Mouse (Mus musculus) left cerebral cortex, adult 6 months (tissue): Measurements from ENCODE around the gene Mia. TPM values are rescaled to one million over a fixed set of nuclear protein-coding genes. Genes with fewer than 3 reads are reported as not detected.

Source experiments
- long read RNA-seq, 2 experiments: library from polyadenylated mRNA; unstranded; transcript quantifications; one replicate each; pipeline ENCODE4 v2.0.0; 2019 to 2020
- polyA plus RNA-seq: library from polyadenylated mRNA; unstranded; fragments of <200 nt; fragmentation: Nextera tagmentation; gene quantifications from 2 replicates; pipeline ENCODE4 v1.2.3, GENCODE M21; 2021

Gene Mia
- polyA plus RNA-seq, result 11.9 and 12.4 TPM in 2 replicates
- long read RNA-seq, experiment 1, partial matches to known transcripts, result 0 of 2 reads
- long read RNA-seq, experiment 1, other reads (novel, unspliced or antisense), result 0 of 2 reads
- long read RNA-seq, experiment 2, partial matches to known transcripts, result 0 of 2 reads
- long read RNA-seq, experiment 2, other reads (novel, unspliced or antisense), result 0 of 2 reads

DNA sequence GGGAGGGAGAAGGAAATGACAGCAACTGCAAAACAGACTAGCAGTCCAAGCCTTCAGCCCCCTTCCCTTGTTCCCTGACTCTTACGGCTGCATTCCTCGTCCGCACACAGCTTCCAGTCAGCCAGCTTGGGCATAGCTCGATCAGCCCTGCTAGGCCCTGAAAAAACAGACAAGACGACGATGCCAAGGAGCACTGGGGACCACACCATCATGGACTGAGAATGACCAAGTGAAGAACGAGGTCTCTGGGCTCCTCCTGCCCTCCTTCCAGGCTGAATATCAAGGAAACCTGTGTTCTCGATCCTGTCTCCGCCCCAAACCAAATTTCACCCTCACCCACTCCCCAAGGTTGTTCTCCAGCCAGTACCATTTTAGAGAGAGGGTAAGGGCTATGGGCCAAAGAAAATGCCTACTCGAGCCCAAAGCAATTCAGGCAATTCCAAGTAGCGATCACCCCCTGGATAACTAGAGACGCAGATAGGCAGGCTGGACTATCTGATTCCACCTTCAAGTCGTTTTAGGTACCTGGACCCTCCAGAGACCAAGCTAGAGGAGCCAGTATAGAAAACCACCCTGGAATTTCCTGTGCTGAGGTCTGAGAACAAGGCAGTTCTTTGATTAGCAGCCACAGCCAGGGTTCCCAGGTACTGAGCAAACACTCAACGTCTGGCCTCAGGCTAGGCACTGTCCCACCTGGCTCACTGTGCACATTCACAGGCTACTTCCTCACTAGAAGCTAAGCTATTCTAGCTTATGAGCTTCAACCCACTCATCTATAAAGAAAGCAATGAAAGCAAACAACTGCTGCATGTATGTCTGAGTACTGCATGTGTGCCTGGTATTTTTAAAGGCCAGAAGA is at the start of gene Mia, which contains the start of gene Gm21983:
TSS of gene Mia (minus strand) at position 321 of the 859 bp plus-strand sequence.
TSS of gene Gm21983 (minus strand) at position 250 of the 859 bp plus-strand sequence.

DNA sequence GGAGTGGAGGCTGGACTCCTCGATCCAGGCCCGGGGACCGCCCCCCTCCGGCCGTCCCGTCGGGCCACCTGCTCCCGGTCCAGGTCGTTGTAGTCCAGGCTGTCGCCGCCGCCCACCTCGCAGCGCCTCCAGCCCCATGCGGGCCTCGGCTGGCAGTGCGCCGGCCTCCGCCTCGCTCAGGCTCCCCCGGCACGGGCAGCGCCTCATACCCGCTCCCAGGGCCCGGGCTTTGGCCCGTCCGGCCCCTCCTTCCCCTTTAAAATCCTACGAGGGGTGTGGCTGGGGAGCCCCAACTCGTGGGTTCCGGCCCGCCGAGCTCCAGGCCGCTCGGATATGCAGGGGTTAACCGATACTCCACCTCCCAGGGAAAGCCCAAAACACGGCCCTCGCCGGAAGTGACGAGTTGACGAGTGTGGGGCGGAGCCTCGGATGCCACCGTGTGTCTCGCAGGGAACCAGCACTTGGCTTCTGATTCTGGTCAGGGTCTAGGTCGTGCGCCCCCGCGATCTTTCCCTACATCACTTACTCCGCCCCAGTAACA is 47.4 kb upstream of the Mia start, which contains the start of gene Itpkc:
TSS of gene Itpkc (minus strand) at position 381 of the 541 bp plus-strand sequence.

DNA sequence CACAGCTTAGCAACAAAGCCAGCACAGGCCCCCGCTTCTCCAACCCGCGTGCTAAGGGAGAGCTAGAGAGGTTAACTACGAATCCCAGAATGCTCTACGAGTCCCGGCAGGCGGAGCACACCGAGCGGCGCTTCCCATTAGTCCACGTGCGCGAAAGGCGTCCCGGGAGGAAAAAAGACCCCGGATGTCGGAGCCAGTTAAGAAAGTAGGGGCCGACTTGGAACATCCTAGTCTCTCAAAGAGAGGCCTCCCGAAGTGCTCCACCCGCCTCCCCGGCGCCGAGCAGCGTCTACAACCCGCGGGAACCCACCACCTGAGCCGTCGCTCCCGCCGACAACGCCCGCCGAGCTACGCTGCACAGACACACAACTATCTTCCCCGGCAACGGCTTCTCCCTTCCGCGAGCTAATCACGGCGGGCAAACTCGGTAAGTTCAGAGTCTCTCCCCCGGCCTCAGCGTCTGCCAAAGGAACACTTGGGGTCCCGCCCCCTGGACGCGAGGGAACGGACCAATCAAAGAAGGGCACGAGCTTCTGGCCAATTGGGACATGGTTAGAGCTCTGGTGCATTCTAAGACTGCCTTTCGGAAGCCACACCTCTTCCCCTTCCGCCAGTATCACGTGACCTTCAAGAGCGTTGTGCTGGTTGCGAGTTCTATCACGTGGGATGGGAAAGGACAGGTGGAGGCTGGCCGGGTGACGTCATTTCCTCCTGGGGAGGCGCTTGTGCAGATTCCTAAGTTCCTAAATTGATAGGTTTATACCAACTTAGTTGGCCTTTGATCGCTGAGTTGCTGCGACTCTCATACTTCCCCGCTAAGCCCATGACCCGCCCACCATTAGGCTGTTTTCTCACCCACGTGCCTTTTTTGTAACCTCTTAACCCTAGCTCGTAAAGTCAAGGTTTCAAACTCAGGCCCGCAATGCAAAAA is 15.0 kb upstream of the Mia start, which contains the start of the genes BC024978 and Snrpa:
TSS of gene BC024978 (plus strand) at position 101 of the 931 bp plus-strand sequence.
TSS of gene Snrpa (minus strand) at position 591 of the 931 bp plus-strand sequence.

DNA sequence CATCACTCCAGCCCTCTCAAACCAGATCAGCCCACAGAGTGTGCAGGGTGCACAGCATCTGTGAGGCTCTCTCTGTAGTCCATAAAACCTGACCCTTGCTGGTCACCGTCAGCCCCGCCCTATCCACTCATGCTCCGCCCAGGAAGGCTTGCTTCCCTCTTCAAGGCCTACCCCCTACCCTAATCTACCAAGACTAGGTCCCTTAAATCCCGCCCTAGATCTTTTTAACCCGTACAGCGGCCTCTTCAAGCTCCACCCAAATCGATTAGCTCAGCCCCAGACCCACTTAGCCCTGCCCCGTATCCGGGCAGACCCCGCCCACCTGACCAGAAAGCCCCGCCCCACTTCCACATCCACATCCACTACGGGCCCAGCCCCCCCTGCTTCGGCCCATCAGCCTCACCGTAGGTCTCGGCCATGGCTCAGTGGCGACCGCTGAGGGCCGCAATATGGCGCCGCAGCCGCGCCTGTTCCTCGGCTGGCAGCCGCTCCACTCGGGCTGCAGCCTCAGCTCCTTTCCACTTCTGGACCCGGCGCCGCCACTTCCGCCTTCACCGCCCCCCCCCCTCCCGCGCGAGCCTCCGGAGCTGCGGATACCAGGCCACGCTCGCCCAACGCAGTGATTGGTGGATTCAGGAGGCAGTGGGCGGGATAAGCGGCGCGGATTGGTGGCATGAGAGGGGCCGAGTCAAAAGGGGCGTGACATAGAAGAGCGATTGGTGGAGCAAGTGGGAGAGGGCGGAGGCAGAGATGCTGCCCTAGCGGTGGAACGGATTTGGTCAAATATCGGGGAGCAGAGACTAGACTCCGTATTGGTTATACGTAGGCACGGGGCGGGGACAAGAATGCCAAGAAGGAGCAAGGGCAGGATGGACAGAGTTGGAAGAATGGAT is 2.4 kb downstream of the Mia start, which contains the start of gene Rab4b:
TSS of gene Rab4b (minus strand) at position 573 of the 893 bp plus-strand sequence.

DNA sequence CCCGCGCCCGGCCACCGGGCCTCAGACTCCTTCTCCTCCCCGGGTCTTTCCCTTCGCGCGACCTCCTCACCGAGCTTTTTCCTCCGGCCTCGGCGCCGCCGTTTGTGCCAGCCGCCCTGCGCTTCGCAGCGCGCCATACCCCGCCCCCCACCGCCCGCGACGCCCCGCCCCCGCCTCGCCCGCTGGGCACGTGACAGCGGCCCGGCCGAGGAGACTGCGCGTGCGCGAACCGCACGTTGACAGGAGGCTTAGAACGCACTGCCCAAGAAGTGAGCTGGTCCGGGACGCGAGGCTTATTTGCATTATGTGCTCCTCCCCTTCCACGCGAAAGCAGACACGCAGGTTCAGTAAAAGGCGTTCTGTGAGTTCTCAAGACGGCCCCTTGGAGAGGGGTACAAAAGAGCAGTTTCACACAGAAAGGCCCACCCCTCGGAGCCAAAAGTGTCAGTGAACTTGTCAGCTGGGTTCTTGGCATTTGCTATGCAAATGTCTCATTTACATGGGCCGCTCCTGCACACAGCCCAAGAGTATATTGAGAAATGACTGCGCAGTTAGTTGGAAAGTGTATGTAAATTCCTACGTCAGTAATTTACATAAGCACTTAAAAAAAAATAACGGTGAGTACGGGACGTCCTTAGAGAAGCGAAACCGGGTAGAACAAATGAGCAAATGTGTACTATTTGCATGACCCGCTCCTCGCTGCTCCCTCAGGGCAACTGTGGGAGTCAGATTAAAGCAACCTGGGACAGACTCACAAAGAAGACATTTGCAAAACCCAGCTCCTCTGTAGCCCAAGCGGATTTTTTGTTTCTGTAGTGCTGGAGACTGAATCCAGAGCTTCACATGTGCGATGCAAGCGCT is 14.1 kb downstream of the Mia start, which contains the start of gene Egln2:
TSS of gene Egln2 (minus strand) at position 189 of the 861 bp plus-strand sequence.

DNA sequence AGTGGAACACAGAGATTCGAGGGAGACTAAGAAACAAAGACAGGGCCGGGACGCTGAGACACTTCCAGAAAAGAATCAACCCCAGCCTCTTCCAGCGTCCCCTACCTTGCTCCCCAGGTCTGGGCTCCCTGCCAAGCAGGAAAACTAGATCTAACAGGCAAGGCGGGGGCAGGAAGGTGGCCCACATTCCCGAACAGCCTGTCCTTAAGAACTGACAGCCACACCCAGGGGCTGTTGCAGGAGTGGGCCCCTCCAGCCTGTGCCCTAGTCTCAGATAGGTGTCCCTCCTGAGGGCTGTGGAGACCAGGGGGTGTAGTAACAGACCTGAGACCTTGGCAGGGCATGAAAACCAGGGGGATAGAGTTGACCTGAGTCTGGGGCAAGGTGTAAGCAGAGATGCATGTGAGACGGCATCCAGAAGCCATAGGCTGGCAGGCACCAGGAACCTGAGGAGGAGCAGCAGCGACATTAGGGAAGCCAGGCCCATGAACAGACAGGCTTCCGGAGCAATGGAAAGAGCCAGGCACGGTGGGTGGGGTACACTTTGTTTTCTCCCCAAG is 27.7 kb downstream of the Mia start, which contains the start of gene Cyp2t4:
TSS of gene Cyp2t4 (plus strand) at position 510 of the 560 bp plus-strand sequence.

Other genes starting within 250 kb of the Mia start
- not detected in 2 replicates for gene Cyp2a22, start 241.8 kb downstream of the Mia start, polyA plus RNA-seq
- gene Cyp2a12, start 152.1 kb downstream of the Mia start, polyA plus RNA-seq, result not detected in 2 replicates
- gene Cyp2f2, start 61.2 kb downstream of the Mia start, polyA plus RNA-seq, result 0.33 TPM in 1 of 2 replicates, not detected in the other
- gene Cyp2t4, start 27.4 kb downstream of the Mia start, polyA plus RNA-seq, result not detected in 2 replicates
- gene Egln2, start 14.4 kb downstream of the Mia start, polyA plus RNA-seq, result 72.0 and 79.6 TPM in 2 replicates
- 94.7 and 122 TPM in 2 replicates for gene Rab4b, start 2.3 kb downstream of the Mia start, polyA plus RNA-seq
- gene Gm21983, start 71 bp downstream of the Mia start, polyA plus RNA-seq, result not detected in 2 replicates
- gene BC024978, start 14.6 kb upstream of the Mia start, polyA plus RNA-seq, result 5.2 and 6.1 TPM in 2 replicates
- gene Snrpa, start 15.1 kb upstream of the Mia start, polyA plus RNA-seq, result 137 and 152 TPM in 2 replicates
- 0.42 and 1.8 TPM in 2 replicates for gene Itpkc, start 47.5 kb upstream of the Mia start, polyA plus RNA-seq
- gene Coq8b, start 51.9 kb upstream of the Mia start, polyA plus RNA-seq, result 11.5 and 12.7 TPM in 2 replicates
- gene Numbl, start 77.3 kb upstream of the Mia start, polyA plus RNA-seq, result 6.7 and 57.8 TPM in 2 replicates
- gene Ltbp4, start 156.5 kb upstream of the Mia start, polyA plus RNA-seq, result 6.9 and 14.5 TPM in 2 replicates
- 2.8 and 4.2 TPM in 2 replicates for gene Shkbp1, start 174.9 kb upstream of the Mia start, polyA plus RNA-seq
- not detected in 2 replicates for gene Gm20479, start 176.3 kb upstream of the Mia start, polyA plus RNA-seq